Mouse (Mus musculus) liver, embryonic 13.5 days (tissue): ENCODE results near the gene Parp8. TPM values are rescaled to one million over a fixed set of nuclear protein-coding genes. Genes with fewer than 3 reads are reported as not detected.

ENCODE experiments used
- ATAC-seq: fragments of 200-750 bp; cut with Nextera tagmentation; 2 replicates; pipeline ENCODE4 v1.8.0; 2017; ENCODE audit warnings: low read depth, mild to moderate bottlenecking, moderate number of reproducible peaks, moderate library complexity
- DNase-seq: peaks from one replicate; pipeline ENCODE4 v3.0.0; 2022
- H3K27ac ChIP-seq: fragments of 300-500 bp; sonication (generic); 2 replicates; pipeline ENCODE4 v1.5.1; 2015; ENCODE audit warnings: moderate library complexity, mild to moderate bottlenecking, inconsistent platforms
- H3K27me3 ChIP-seq: fragments of 300-500 bp; sonication (generic); 2 replicates; pipeline ENCODE4 v1.6.1; 2015; ENCODE audit warnings: mild to moderate bottlenecking, inconsistent platforms
- H3K36me3 ChIP-seq: fragments of 300-500 bp; sonication (generic); 2 replicates; pipeline ENCODE4 v1.6.1; 2015; ENCODE audit warnings: mild to moderate bottlenecking, inconsistent platforms
- H3K4me1 ChIP-seq: fragments of 300-500 bp; sonication (generic); replicated peaks from 2 replicates; pipeline ENCODE4 v1.6.1; 2015; ENCODE audit warnings: inconsistent platforms
- H3K4me2 ChIP-seq: fragments of 300-500 bp; sonication (generic); 2 replicates; pipeline ENCODE4 v1.6.1; 2015; ENCODE audit warnings: inconsistent platforms, mild to moderate bottlenecking, moderate library complexity
- H3K4me3 ChIP-seq: fragments of 300-500 bp; sonication (generic); replicated peaks from 2 replicates; pipeline ENCODE4 v1.5.1; 2015; ENCODE audit warnings: mild to moderate bottlenecking, inconsistent platforms
- H3K9ac ChIP-seq: fragments of 300-500 bp; sonication (generic); 2 replicates; pipeline ENCODE4 v1.6.1; 2015; ENCODE audit warnings: mild to moderate bottlenecking, inconsistent platforms
- H3K9me3 ChIP-seq: fragments of 300-500 bp; sonication (generic); replicated peaks from 2 replicates; pipeline ENCODE4 v1.6.1; 2016; ENCODE audit warnings: inconsistent platforms
- WGBS: fragments of 180-500 bp; shearing (Covaris S2); methylation state at CpG from one replicate; pipeline ENCODE4 v1.1.7; 2015; ENCODE audit not compliant: insufficient replicate concordance; 5-methylcytosine and 5-hydroxymethylcytosine counted together
- polyA plus RNA-seq: library from polyadenylated mRNA; unstranded; fragments of >200 nt; fragmentation: Nextera tagmentation; extraction: Ambion mirVana; gene quantifications from 2 replicates; pipeline ENCODE4 v1.2.1, GENCODE M21; 2015

Gene Parp8
- polyA plus RNA-seq, 1 experiment from 2014 or later, result 2.5 TPM

GRCm38 (mm10) chr13:116986658-116987057, 38.7 kb downstream of the Parp8 start:
- Histone ChIP-seq H3K27ac (no peak overlapping the region), H3K4me2 (no peak overlapping the region), H3K9ac (no peak overlapping the region), H3K9me3 (no peaks in the 10 kb centered on the region), H3K36me3 (no peaks in the 10 kb centered on the region), H3K27me3 (no peaks in the 10 kb centered on the region), H3K4me3 (no peak overlapping the region), H3K4me1 (no peaks in the 10 kb centered on the region)
- DNase-seq (no peak), ATAC-seq (no peak)
- 77% methylated on average over 7 of the region's 7 CpGs for WGBS

GRCm38 (mm10) chr13:116974081-116974860, 51.1 kb downstream of the Parp8 start:
- Histone ChIP-seq H3K9ac (no peak overlapping the region), H3K9me3 (no peaks in the 10 kb centered on the region), H3K4me3 (no peak overlapping the region), H3K27ac (no peak overlapping the region), H3K4me2 (no peak overlapping the region), H3K27me3 (no peaks in the 10 kb centered on the region), H3K4me1 (no peaks in the 10 kb centered on the region), H3K36me3 (no peaks in the 10 kb centered on the region)
- ATAC-seq (no peak), DNase-seq (no peak)
- 66% methylated on average over 7 of the region's 7 CpGs for WGBS

- Histone ChIP-seq H3K4me3 (no peak overlapping the region), H3K36me3 (no peaks in the 10 kb centered on the region), H3K27ac (no peak overlapping the region), H3K27me3 (no peaks in the 10 kb centered on the region), H3K4me1 (no peaks in the 10 kb centered on the region), H3K9me3 (no peaks in the 10 kb centered on the region), H3K9ac (no peak overlapping the region), H3K4me2 (no peak overlapping the region)
- WGBS, result 55% methylated on average over 7 of the region's 7 CpGs
- DNase-seq, result no peak
- ATAC-seq, result no peak
Observed at GRCm38 (mm10) chr13:116973491-116973890, 51.8 kb downstream of the Parp8 start.

- 57% methylated on average over 7 of the region's 7 CpGs for WGBS
- H3K9ac ChIP-seq, result no peak overlapping the region
- no peaks in the 10 kb centered on the region for H3K27me3 ChIP-seq
- DNase-seq, result no peak
- no peak overlapping the region for H3K4me2 ChIP-seq
- no peaks in the 10 kb centered on the region for H3K9me3 ChIP-seq
- H3K36me3 ChIP-seq, result no peaks in the 10 kb centered on the region
- no peaks in the 10 kb centered on the region for H3K4me1 ChIP-seq
- no peak overlapping the region for H3K4me3 ChIP-seq
- H3K27ac ChIP-seq, result no peak overlapping the region
- ATAC-seq, result no peak
Observed at GRCm38 (mm10) chr13:116972036-116972611, 53.2 kb downstream of the Parp8 start.

DNA sequence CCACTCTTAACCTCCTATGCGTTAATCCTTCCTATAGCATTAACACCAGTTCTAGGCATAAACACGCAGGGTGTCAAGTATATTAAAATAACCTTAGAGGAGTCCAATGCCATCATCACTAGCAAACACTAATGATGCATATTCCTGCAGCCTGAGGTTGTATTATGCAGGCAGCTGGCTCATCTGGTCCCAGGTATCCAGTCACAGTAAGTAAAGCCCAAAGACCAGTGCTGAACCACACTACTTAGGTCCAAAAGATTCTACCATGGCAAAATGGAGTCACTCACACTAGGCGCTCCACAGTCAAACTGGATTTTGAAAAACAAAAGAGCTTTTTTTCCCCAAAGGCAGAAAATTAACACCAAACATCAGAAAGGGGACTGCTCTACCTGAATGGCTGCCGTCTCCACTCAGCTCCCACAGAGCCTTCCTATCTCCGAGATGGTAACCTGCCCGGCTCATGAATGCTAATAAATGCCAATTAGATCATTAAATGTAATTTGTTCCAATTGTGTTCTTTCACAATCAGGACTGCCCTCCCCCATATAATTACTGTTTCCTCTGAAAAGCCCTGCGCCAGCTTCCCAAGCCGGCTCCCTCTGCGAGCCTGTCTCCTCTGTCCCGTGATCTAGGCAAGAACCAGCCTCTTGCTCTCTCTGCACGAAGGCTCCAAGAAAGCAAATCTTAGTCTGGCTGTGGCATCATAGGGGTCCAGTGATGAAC, 54.5 kb downstream of the Parp8 start:
- Histone ChIP-seq H3K4me3 (no peak overlapping the region), H3K4me1 (no peaks in the 10 kb centered on the region), H3K9me3 (no peaks in the 10 kb centered on the region), H3K9ac (no peak overlapping the region), H3K36me3 (no peaks in the 10 kb centered on the region), H3K4me2 (no peak overlapping the region), H3K27ac (no peak overlapping the region), H3K27me3 (no peaks in the 10 kb centered on the region)
- WGBS, result 79% methylated on average over 11 of the region's 11 CpGs
- ATAC-seq (no peak), DNase-seq (no peak)

- no peak for DNase-seq
- Histone ChIP-seq H3K4me3 (no peak overlapping the region), H3K4me2 (no peak overlapping the region), H3K9me3 (no peaks in the 10 kb centered on the region), H3K27me3 (no peaks in the 10 kb centered on the region), H3K27ac (no peak overlapping the region), H3K9ac (no peak overlapping the region), H3K36me3 (no peaks in the 10 kb centered on the region), H3K4me1 (no peaks in the 10 kb centered on the region)
- no peak for ATAC-seq
- WGBS, result 53% methylated on average over 1 of the region's 1 CpGs
Observed at GRCm38 (mm10) chr13:116969650-116970049, 55.7 kb downstream of the Parp8 start.

GRCm38 (mm10) chr13:116968906-116969305, 56.4 kb downstream of the Parp8 start:
- Histone ChIP-seq H3K36me3 (no peaks in the 10 kb centered on the region), H3K9ac (no peak overlapping the region), H3K4me2 (no peak overlapping the region), H3K27me3 (no peaks in the 10 kb centered on the region), H3K9me3 (no peaks in the 10 kb centered on the region), H3K27ac (no peak overlapping the region), H3K4me3 (no peak overlapping the region), H3K4me1 (no peaks in the 10 kb centered on the region)
- WGBS, result 78% methylated on average over 4 of the region's 4 CpGs
- DNase-seq (no peak), ATAC-seq (no peak)

GRCm38 (mm10) chr13:116967459-116967858, 57.9 kb downstream of the Parp8 start:
- Histone ChIP-seq H3K4me2 (no peak overlapping the region), H3K9me3 (no peaks in the 10 kb centered on the region), H3K9ac (no peak overlapping the region), H3K27ac (no peak overlapping the region), H3K36me3 (no peaks in the 10 kb centered on the region), H3K4me3 (no peak overlapping the region), H3K4me1 (no peaks in the 10 kb centered on the region), H3K27me3 (no peaks in the 10 kb centered on the region)
- DNase-seq (no peak), ATAC-seq (no peak)
- 74% methylated on average over 3 of the region's 3 CpGs for WGBS

- H3K27ac ChIP-seq, result no peak overlapping the region
- H3K9me3 ChIP-seq, result no peaks in the 10 kb centered on the region
- 68% methylated on average over 15 of the region's 15 CpGs for WGBS
- H3K4me2 ChIP-seq, result no peak overlapping the region
- DNase-seq (no peak), ATAC-seq (no peak)
- H3K27me3 ChIP-seq, result no peaks in the 10 kb centered on the region
- H3K4me3 ChIP-seq, result no peak overlapping the region
- H3K4me1 ChIP-seq, result no peaks in the 10 kb centered on the region
- no peaks in the 10 kb centered on the region for H3K36me3 ChIP-seq
- H3K9ac ChIP-seq, result no peak overlapping the region
Observed at GRCm38 (mm10) chr13:116962480-116963462, 62.6 kb downstream of the Parp8 start.

DNA sequence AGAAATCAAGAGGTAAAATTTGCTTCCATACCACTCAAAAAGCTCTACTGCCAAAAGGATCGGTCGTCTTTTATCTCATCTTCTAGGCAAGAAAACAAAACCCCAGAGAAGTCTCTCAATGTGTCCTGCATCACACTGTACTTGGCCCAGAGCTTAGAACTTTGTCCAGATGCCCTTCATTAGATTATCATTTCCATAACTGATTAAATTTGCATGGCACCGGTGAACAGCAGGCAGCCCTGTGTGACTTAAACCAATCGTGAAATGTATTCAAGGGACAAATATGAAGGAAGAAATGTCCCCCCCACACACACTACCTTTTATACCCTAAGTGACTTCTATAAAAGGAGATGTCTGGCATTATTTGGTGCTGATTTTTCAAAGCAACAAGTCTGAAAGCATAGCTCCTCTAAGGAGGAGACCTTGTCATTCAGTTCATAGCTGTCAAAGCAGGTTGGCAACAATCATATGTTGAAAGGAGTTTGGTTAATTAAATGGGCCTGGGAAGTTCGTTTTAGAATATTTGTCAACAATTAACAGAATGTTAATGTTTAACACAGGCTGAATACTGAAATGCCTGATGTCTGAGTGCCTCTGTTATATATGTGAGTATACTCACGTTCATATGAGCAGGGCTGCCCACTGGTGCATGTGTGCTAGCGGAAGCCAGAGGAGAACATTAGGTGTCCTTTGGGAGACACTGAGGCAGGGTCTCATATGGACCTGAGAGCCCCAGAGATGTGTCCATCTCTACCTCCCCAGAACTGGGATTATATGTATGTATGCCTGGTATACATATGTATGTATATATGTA, 66.4 kb downstream of the Parp8 start:
- Histone ChIP-seq H3K9ac (no peak overlapping the region), H3K4me2 (no peak overlapping the region), H3K36me3 (no peaks in the 10 kb centered on the region), H3K27me3 (no peaks in the 10 kb centered on the region), H3K4me3 (no peak overlapping the region), H3K4me1 (no peaks in the 10 kb centered on the region), H3K27ac (no peak overlapping the region), H3K9me3 (no peaks in the 10 kb centered on the region)
- no peak for ATAC-seq
- no peak for DNase-seq
- WGBS, result 65% methylated on average over 7 of the region's 7 CpGs
